Mouse (Mus musculus): ENCODE measurements around the gene Ndufc1.

- no peak for TF ChIP-seq POLR2A (IDR thresholded peaks at IDR 0.05; ENCODE audit: low read depth, low read length)
- TF ChIP-seq CTCF (IDR thresholded peaks at IDR 0.05; ENCODE audit: extremely low read depth, insufficient read length, insufficient replicate concordance, low read depth, low read length) = no peak
These were observed 47.7 kb downstream of the Ndufc1 start for GRCm38 (mm10) chr3:51361066-51361465.

All from small intestine, adult 2 months (tissue).